ENCODE assay signal across 32 mouse cellular contexts in genomic region chr1:124584620-124585019, GRCm38 (mm10).
"Had no signal": no experiment of that assay in that cellular context is flagged by ENCODE, and none has a peak within 500 bp of the region (broad histone marks: within the 10 kb centered on the region; RNA-seq: fewer than 3 reads in every experiment).

No protein-coding gene starts in this region.

- DNase-seq: left cerebral cortex, postnatal 4 days; liver; liver, embryonic 13.5 days; liver, postnatal 0 days; lung, adult 18-20 months; lung, adult 2 months; lung, embryonic 14.5 days; lung, postnatal 10 days; lung, postnatal 14 days; lung, postnatal 36 days; lung, postnatal 4 days; midbrain, embryonic 14.5 days had no signal

- H3K27ac ChIP-seq: limb, embryonic 10.5 days; limb, embryonic 12.5 days; limb, embryonic 13.5 days; limb, embryonic 15.5 days; liver, embryonic 12.5 days; liver, embryonic 13.5 days; liver, embryonic 14.5 days; liver, embryonic 15.5 days; lung, embryonic 15.5 days; macrophage; midbrain, embryonic 10.5 days; midbrain, embryonic 12.5 days; midbrain, embryonic 13.5 days; midbrain, embryonic 15.5 days; neural tube, embryonic 12.5 days had no signal

- H3K4me3 ChIP-seq: limb, embryonic 10.5 days; limb, embryonic 12.5 days; limb, embryonic 13.5 days; limb, embryonic 15.5 days; liver, embryonic 12.5 days; liver, embryonic 13.5 days; liver, embryonic 15.5 days; lung, embryonic 15.5 days; megakaryocyte, embryonic 14.5 days; midbrain, embryonic 10.5 days; midbrain, embryonic 12.5 days; midbrain, embryonic 13.5 days; midbrain, embryonic 15.5 days; myocyte; neural tube, embryonic 12.5 days had no signal

- H3K27me3 ChIP-seq: limb, embryonic 12.5 days; limb, embryonic 13.5 days; limb, embryonic 15.5 days; liver, embryonic 12.5 days; liver, embryonic 13.5 days; liver, embryonic 15.5 days; lung, embryonic 15.5 days; megakaryocyte, embryonic 14.5 days; midbrain, embryonic 12.5 days; midbrain, embryonic 13.5 days; midbrain, embryonic 15.5 days; neural tube, embryonic 12.5 days had no signal

- H3K9me3 ChIP-seq: limb, embryonic 10.5 days; limb, embryonic 12.5 days; limb, embryonic 13.5 days; limb, embryonic 15.5 days; liver, embryonic 12.5 days; liver, embryonic 13.5 days; liver, embryonic 15.5 days; lung, embryonic 15.5 days; megakaryocyte, embryonic 14.5 days; midbrain, embryonic 10.5 days; midbrain, embryonic 12.5 days; midbrain, embryonic 13.5 days; midbrain, embryonic 15.5 days; neural tube, embryonic 12.5 days had no signal

- H3K36me3 ChIP-seq: limb, embryonic 10.5 days; limb, embryonic 12.5 days; limb, embryonic 13.5 days; limb, embryonic 15.5 days; liver, embryonic 12.5 days; liver, embryonic 13.5 days; liver, embryonic 15.5 days; lung, embryonic 15.5 days; midbrain, embryonic 10.5 days; midbrain, embryonic 12.5 days; midbrain, embryonic 13.5 days; midbrain, embryonic 15.5 days; neural tube, embryonic 12.5 days had no signal

- H3K4me1 ChIP-seq: limb, embryonic 10.5 days; limb, embryonic 12.5 days; limb, embryonic 13.5 days; limb, embryonic 15.5 days; liver, embryonic 12.5 days; liver, embryonic 13.5 days; liver, embryonic 15.5 days; lung, embryonic 15.5 days; megakaryocyte, embryonic 14.5 days; midbrain, embryonic 10.5 days; midbrain, embryonic 12.5 days; midbrain, embryonic 13.5 days; midbrain, embryonic 15.5 days; neural tube, embryonic 12.5 days had no signal

- H3K4me2 ChIP-seq: limb, embryonic 12.5 days; limb, embryonic 13.5 days; limb, embryonic 15.5 days; liver, embryonic 11.5 days; liver, embryonic 12.5 days; liver, embryonic 13.5 days; liver, embryonic 15.5 days; lung, embryonic 14.5 days; lung, embryonic 15.5 days; midbrain, embryonic 11.5 days; midbrain, embryonic 12.5 days; midbrain, embryonic 13.5 days; midbrain, embryonic 15.5 days; neural tube, embryonic 12.5 days had no signal

- H3K9ac ChIP-seq: limb, embryonic 12.5 days; limb, embryonic 13.5 days; limb, embryonic 15.5 days; liver, embryonic 12.5 days; liver, embryonic 13.5 days; liver, embryonic 14.5 days; liver, embryonic 15.5 days; liver, postnatal 0 days; lung, embryonic 14.5 days; lung, embryonic 15.5 days; midbrain, embryonic 12.5 days; midbrain, embryonic 13.5 days; midbrain, embryonic 15.5 days; neural tube, embryonic 12.5 days had no signal

- ATAC-seq: liver, embryonic 12.5 days; liver, postnatal 0 days; lung, postnatal 0 days; midbrain, embryonic 13.5 days; midbrain, embryonic 15.5 days; midbrain, embryonic 16.5 days had no signal
